Mouse (Mus musculus) intestine, embryonic 14.5 days (tissue): Measurements from ENCODE around the gene Chst8. TPM values are rescaled to one million over a fixed set of nuclear protein-coding genes. Genes with fewer than 3 reads are reported as not detected.

Experiments
- ATAC-seq: fragments of 200-750 bp; cut with Nextera tagmentation; replicated peaks from 2 replicates; pipeline ENCODE4 v1.8.0; 2017; ENCODE audit warnings: low read depth, moderate number of reproducible peaks, moderate TSS enrichment, moderate library complexity; ENCODE audit not compliant: low FRiP score, low TSS enrichment
- DNase-seq: peaks from one replicate; pipeline ENCODE4 v3.0.0-alpha.2; 2018; ENCODE audit warnings: low spot score
- H3K27ac ChIP-seq: fragments of 300-500 bp; sonication (generic); 2 replicates; pipeline ENCODE4 v1.5.1; 2014; ENCODE audit warnings: low read depth, mild to moderate bottlenecking, control low read depth
- H3K27me3 ChIP-seq: fragments of 300-500 bp; sonication (generic); replicated peaks from 2 replicates; pipeline ENCODE4 v1.6.1; 2014; ENCODE audit warnings: low read length, control low read depth; ENCODE audit not compliant: control insufficient read depth, insufficient read depth
- H3K36me3 ChIP-seq: fragments of 300-500 bp; sonication (generic); 2 replicates; pipeline ENCODE4 v1.6.1; 2014; ENCODE audit warnings: low read length, control low read depth; ENCODE audit not compliant: control insufficient read depth, insufficient read depth
- H3K4me1 ChIP-seq: fragments of 300-500 bp; sonication (generic); replicated peaks from 2 replicates; pipeline ENCODE4 v1.6.1; 2014; ENCODE audit warnings: low read length, control low read depth, mixed read lengths; ENCODE audit not compliant: control insufficient read depth, insufficient read depth
- H3K4me2 ChIP-seq: fragments of 300-500 bp; sonication (generic); 2 replicates; pipeline ENCODE4 v1.6.1; 2014; ENCODE audit warnings: low read length
- H3K4me3 ChIP-seq: fragments of 300-500 bp; sonication (generic); 2 replicates; pipeline ENCODE4 v1.5.1; 2014; ENCODE audit warnings: low read depth, low read length, control low read depth, mixed read lengths
- H3K9ac ChIP-seq: fragments of 300-500 bp; sonication (generic); 2 replicates; pipeline ENCODE4 v1.6.1; 2014; ENCODE audit warnings: mild to moderate bottlenecking, low read length
- H3K9me3 ChIP-seq: fragments of 300-500 bp; sonication (generic); 2 replicates; pipeline ENCODE4 v1.6.1; 2016; ENCODE audit warnings: low read length, control low read depth; ENCODE audit not compliant: control insufficient read depth
- WGBS: fragments of 180-500 bp; shearing (Covaris S2); extraction: QIAGEN DNeasy Blood & Tissue Kit; methylation state at CpG from one replicate; pipeline ENCODE4 v1.1.7; 2014; 5-methylcytosine and 5-hydroxymethylcytosine counted together
- polyA plus RNA-seq: library from polyadenylated mRNA; unstranded; fragments of >200 nt; fragmentation: Nextera tagmentation; extraction: Ambion mirVana; gene quantifications from 2 replicates; pipeline ENCODE4 v1.2.1, GENCODE M21; 2014

The Chst8 gene
- polyA plus RNA-seq, 1 experiment from 2014 or later, result 2.8 TPM

GRCm38 (mm10) chr7:34838231-34838630, 25.7 kb upstream of the Chst8 start:
- Histone ChIP-seq H3K4me2 (no peak overlapping the region), H3K36me3 (no peaks in the 10 kb centered on the region), H3K27ac (no peak overlapping the region), H3K27me3 (no peaks in the 10 kb centered on the region), H3K4me3 (no peak overlapping the region), H3K9me3 (no peaks in the 10 kb centered on the region), H3K9ac (no peak overlapping the region), H3K4me1 (no peaks in the 10 kb centered on the region)
- no peak for DNase-seq
- WGBS, result 88% methylated on average over 4 of the region's 4 CpGs
- no peak for ATAC-seq

GRCm38 (mm10) chr7:34826255-34826909, 13.9 kb upstream of the Chst8 start:
- H3K36me3 ChIP-seq, result no peaks in the 10 kb centered on the region
- no peak for DNase-seq
- H3K27me3 ChIP-seq, result no peaks in the 10 kb centered on the region
- H3K9ac ChIP-seq, result no peak overlapping the region
- H3K9me3 ChIP-seq, result 0 out of 2 replicates have a peak, but pooled peaks cover 5% of the 10 kb centered on the region
- no peak overlapping the region for H3K4me2 ChIP-seq
- no peak overlapping the region for H3K4me3 ChIP-seq
- H3K4me1 ChIP-seq, result no peaks in the 10 kb centered on the region
- WGBS, result 33% methylated on average over 3 of the region's 3 CpGs
- H3K27ac ChIP-seq, result no peak overlapping the region
- no peak for ATAC-seq

GRCm38 (mm10) chr7:34821587-34821986, 9.1 kb upstream of the Chst8 start:
- Histone ChIP-seq H3K4me1 (no peaks in the 10 kb centered on the region), H3K36me3 (no peaks in the 10 kb centered on the region), H3K9me3 (0 out of 2 replicates have a peak, but pooled peaks cover 4% of the 10 kb centered on the region), H3K27ac (no peak overlapping the region), H3K4me2 (no peak overlapping the region), H3K9ac (no peak overlapping the region), H3K4me3 (no peak overlapping the region), H3K27me3 (no peaks in the 10 kb centered on the region)
- ATAC-seq (no peak), DNase-seq (no peak)
- 76% methylated on average over 9 of the region's 9 CpGs for WGBS

- DNase-seq (no peak), ATAC-seq (no peak)
- no peak overlapping the region for H3K4me2 ChIP-seq
- no peak overlapping the region for H3K4me3 ChIP-seq
- no peaks in the 10 kb centered on the region for H3K4me1 ChIP-seq
- no peak overlapping the region for H3K27ac ChIP-seq
- no peaks in the 10 kb centered on the region for H3K9me3 ChIP-seq
- no peaks in the 10 kb centered on the region for H3K36me3 ChIP-seq
- H3K27me3 ChIP-seq, result no peaks in the 10 kb centered on the region
- 31% methylated on average over 6 of the region's 6 CpGs for WGBS
- no peak overlapping the region for H3K9ac ChIP-seq
Measured at GRCm38 (mm10) chr7:34820554-34820953, 8.0 kb upstream of the Chst8 start.

GRCm38 (mm10) chr7:34819796-34820195, 7.3 kb upstream of the Chst8 start:
- Histone ChIP-seq H3K4me3 (no peak overlapping the region), H3K4me2 (no peak overlapping the region), H3K4me1 (no peaks in the 10 kb centered on the region), H3K27me3 (no peaks in the 10 kb centered on the region), H3K9ac (no peak overlapping the region), H3K27ac (no peak overlapping the region), H3K36me3 (no peaks in the 10 kb centered on the region), H3K9me3 (no peaks in the 10 kb centered on the region)
- WGBS, result 87% methylated on average over 18 of the region's 18 CpGs
- ATAC-seq (no peak), DNase-seq (no peak)

GRCm38 (mm10) chr7:34818660-34819059, 6.1 kb upstream of the Chst8 start:
- H3K4me3 ChIP-seq, result no peak overlapping the region
- H3K27me3 ChIP-seq, result peaks cover 3% of the 10 kb centered on the region; the same call in 1 of the 2 replicates
- no peaks in the 10 kb centered on the region for H3K36me3 ChIP-seq
- no peak for DNase-seq
- 87% methylated on average over 5 of the region's 5 CpGs for WGBS
- no peaks in the 10 kb centered on the region for H3K9me3 ChIP-seq
- no peak overlapping the region for H3K9ac ChIP-seq
- no peak overlapping the region for H3K27ac ChIP-seq
- H3K4me1 ChIP-seq, result no peaks in the 10 kb centered on the region
- no peak for ATAC-seq
- no peak overlapping the region for H3K4me2 ChIP-seq

- no peak for ATAC-seq
- no peak for DNase-seq
- H3K9ac ChIP-seq, result no peak overlapping the region
- no peak overlapping the region for H3K27ac ChIP-seq
- no peak overlapping the region for H3K4me3 ChIP-seq
- peaks cover 14% of the 10 kb centered on the region for H3K27me3 ChIP-seq
- H3K9me3 ChIP-seq, result no peaks in the 10 kb centered on the region
- H3K4me2 ChIP-seq, result no peak overlapping the region
- no peaks in the 10 kb centered on the region for H3K36me3 ChIP-seq
- 74% methylated on average over 7 of the region's 7 CpGs for WGBS
- peaks cover 3% of the 10 kb centered on the region; the same call in 1 of the 2 replicates for H3K4me1 ChIP-seq
Measured at GRCm38 (mm10) chr7:34816981-34817380, 4.5 kb upstream of the Chst8 start.

GRCm38 (mm10) chr7:34814801-34815200, 2.3 kb upstream of the Chst8 start:
- WGBS, result 78% methylated on average over 3 of the region's 3 CpGs
- ATAC-seq (no peak), DNase-seq (no peak)
- Histone ChIP-seq H3K27ac (no peak overlapping the region), H3K36me3 (no peaks in the 10 kb centered on the region), H3K4me1 (peaks cover 9% of the 10 kb centered on the region), H3K27me3 (peaks cover 36% of the 10 kb centered on the region), H3K4me3 (no peak overlapping the region), H3K4me2 (no peak overlapping the region), H3K9me3 (no peaks in the 10 kb centered on the region), H3K9ac (no peak overlapping the region)
